Mouse (Mus musculus): Measurements from ENCODE around the gene Thrap3. TPM values are rescaled to one million over a fixed set of nuclear protein-coding genes. Genes with fewer than 3 reads are reported as not detected.
"Not testable (repeated sequence)": the region's sequence is repeated elsewhere in the genome, so short reads cannot be mapped to it uniquely, and the experiment has no call there.

Gene Thrap3
- polyA plus RNA-seq, 1 experiment = 133 TPM

DNA sequence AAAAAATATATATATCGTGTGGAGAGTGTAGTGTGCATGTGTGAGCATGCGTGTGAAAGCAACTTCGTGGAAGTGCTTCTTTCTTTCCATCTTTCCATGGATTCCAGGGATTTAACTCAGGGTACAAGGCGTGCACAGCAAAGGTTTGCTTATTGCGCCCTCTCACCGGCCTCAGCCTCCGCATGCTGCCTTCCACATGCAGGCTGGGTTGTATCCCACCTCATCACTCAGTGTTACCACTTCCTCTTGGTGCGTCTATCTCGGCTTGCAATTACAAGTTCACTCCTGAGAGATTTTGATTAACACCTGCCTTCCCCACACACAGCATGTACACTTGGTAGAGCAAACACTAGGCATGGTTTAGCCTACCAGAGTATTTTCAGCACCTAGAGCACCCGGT is 32.6 kb upstream of the Thrap3 start:
- DNase-seq (ENCODE audit: low read depth) = no peak
- no peak for TF ChIP-seq CTCF (IDR thresholded peaks at IDR 0.05; ENCODE audit: borderline replicate concordance, extremely low read depth, insufficient read depth, insufficient read length)
- TF ChIP-seq POLR2A (IDR thresholded peaks at IDR 0.05; ENCODE audit: borderline replicate concordance, extremely low read depth, insufficient read depth, insufficient read length, poor library complexity, severe bottlenecking) = no peak

GRCm38 (mm10) chr4:126234496-126235175 is 32.1 kb upstream of the Thrap3 start:
- DNase-seq (ENCODE audit: low read depth) = no peak
- TF ChIP-seq CTCF (IDR thresholded peaks at IDR 0.05; ENCODE audit: borderline replicate concordance, extremely low read depth, insufficient read depth, insufficient read length) (no peak), POLR2A (IDR thresholded peaks at IDR 0.05; ENCODE audit: borderline replicate concordance, extremely low read depth, insufficient read depth, insufficient read length, poor library complexity, severe bottlenecking) (no peak)

- DNase-seq (ENCODE audit: low read depth) = no peak
- TF ChIP-seq CTCF (IDR thresholded peaks at IDR 0.05; ENCODE audit: borderline replicate concordance, extremely low read depth, insufficient read depth, insufficient read length) (no peak), POLR2A (IDR thresholded peaks at IDR 0.05; ENCODE audit: borderline replicate concordance, extremely low read depth, insufficient read depth, insufficient read length, poor library complexity, severe bottlenecking) (no peak)
Observed at GRCm38 (mm10) chr4:126233676-126234308, 31.2 kb upstream of the Thrap3 start.

DNA sequence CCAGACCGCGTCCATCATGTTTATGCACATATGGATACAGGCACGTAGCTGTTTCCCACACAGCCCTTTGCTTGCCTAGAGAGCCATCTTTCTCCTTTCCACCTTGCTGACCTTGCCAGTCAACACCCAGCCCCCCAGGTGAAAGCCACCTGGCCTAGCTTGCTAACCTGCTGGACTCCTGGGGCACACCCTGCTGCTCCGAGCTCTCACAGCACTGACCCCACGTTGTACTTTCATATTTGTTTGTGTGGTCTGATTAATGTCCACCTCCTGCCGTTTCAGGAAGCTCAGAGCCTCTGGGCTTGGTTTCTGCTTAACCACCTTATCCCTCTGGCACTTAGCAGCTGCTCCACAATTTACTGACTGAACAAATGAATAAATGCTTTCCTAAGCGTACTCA is 27.3 kb upstream of the Thrap3 start:
- no peak for DNase-seq (ENCODE audit: low read depth)
- TF ChIP-seq POLR2A (IDR thresholded peaks at IDR 0.05; ENCODE audit: borderline replicate concordance, extremely low read depth, insufficient read depth, insufficient read length, poor library complexity, severe bottlenecking) (no peak), CTCF (IDR thresholded peaks at IDR 0.05; ENCODE audit: borderline replicate concordance, extremely low read depth, insufficient read depth, insufficient read length) (no peak)

DNA sequence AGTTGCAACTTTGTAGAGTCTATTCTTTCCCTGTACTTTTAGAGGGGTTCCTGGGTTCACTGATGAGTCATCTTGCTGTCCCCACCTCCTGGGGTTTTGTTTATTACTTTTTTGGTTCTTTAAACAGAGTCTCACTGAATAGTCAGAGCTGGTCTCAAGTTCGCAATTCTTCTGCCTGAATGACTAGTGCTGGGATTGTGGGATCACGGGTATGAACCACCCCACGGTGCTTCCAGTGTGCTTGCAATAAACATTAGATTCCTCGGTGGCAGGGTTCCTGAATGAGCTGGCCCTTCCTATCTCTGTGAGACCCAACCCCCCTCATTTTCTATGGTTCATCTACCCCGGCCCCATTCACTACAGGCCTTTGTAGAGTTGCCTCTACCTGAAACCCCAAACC is 25.6 kb upstream of the Thrap3 start:
- TF ChIP-seq POLR2A (IDR thresholded peaks at IDR 0.05; ENCODE audit: borderline replicate concordance, extremely low read depth, insufficient read depth, insufficient read length, poor library complexity, severe bottlenecking) (no peak), CTCF (IDR thresholded peaks at IDR 0.05; ENCODE audit: borderline replicate concordance, extremely low read depth, insufficient read depth, insufficient read length) (no peak)

DNA sequence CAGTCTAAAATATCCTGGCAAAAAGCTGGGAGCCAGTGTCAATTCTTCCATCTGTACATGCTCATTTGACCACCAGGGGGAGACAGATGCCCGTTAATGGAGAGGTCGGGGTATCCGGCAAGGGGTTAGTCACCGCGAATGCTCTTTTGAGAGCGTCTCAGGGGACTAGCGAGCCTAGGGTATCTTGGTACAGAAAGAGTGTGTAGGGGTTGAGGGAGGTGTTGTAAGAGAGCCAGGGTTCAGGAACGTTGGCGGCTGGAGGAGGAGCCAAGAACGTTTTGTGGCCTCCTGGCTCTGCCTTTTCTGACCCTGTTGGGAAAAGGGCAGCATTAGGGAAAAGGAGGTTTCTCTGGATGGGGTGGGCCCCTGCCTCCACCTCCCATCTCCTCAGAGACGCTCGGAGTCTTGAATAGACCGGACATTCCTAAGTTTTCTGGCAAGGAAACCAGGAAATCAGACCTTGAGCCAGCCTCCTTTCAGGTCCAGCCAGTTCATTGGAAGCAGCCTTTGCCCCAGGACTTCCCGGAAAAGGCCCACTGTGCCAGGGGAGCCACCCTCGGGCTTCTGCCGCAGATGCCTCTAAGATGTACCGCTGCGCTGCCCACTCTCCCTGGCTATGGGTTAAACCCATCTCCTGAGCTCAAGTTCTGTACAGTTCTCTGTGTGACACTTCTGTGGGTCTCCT is 24.7 kb upstream of the Thrap3 start:
- DNase-seq (ENCODE audit: low read depth) = peak; percentile 88

More for the DNA sequence above, 25.6 kb upstream of the Thrap3 start:
- DNase-seq (ENCODE audit: low read depth) = no peak

GRCm38 (mm10) chr4:126226640-126227039 is 24.1 kb upstream of the Thrap3 start:
- TF ChIP-seq POLR2A (IDR thresholded peaks at IDR 0.05; ENCODE audit: borderline replicate concordance, extremely low read depth, insufficient read depth, insufficient read length, poor library complexity, severe bottlenecking) (no peak), CTCF (IDR thresholded peaks at IDR 0.05; ENCODE audit: borderline replicate concordance, extremely low read depth, insufficient read depth, insufficient read length) (no peak)

More for the DNA sequence above, 24.7 kb upstream of the Thrap3 start:
- TF ChIP-seq CTCF (IDR thresholded peaks at IDR 0.05; ENCODE audit: borderline replicate concordance, extremely low read depth, insufficient read depth, insufficient read length) (peak; percentile 89), POLR2A (IDR thresholded peaks at IDR 0.05; ENCODE audit: borderline replicate concordance, extremely low read depth, insufficient read depth, insufficient read length, poor library complexity, severe bottlenecking) (no peak)

DNA sequence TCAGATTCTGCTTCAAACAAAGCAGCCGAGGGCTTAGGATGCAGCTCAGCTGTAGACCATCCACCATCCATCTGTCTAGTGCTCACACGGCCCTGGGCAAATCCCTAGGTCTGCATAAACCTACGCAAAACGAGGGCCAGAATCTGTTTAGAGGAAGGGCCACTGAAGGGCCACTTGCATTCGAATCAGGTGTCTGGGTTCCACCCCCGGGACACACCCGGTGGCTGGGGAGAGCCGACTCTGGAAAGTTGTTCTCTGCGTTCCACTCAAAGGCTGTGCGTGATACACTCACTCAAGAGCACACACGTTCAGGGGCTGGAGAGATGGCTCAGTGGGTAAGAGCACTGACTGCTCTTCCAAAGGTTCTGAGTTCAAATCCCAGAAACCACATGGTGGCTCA is 20.1 kb upstream of the Thrap3 start:
- no peak for DNase-seq (ENCODE audit: low read depth)
- TF ChIP-seq CTCF (IDR thresholded peaks at IDR 0.05; ENCODE audit: borderline replicate concordance, extremely low read depth, insufficient read depth, insufficient read length) = no peak

More at GRCm38 (mm10) chr4:126226640-126227039, 24.1 kb upstream of the Thrap3 start:
- DNase-seq (ENCODE audit: low read depth) = no peak

GRCm38 (mm10) chr4:126220045-126220444 is 17.5 kb upstream of the Thrap3 start:
- no peak for DNase-seq (ENCODE audit: low read depth)
- TF ChIP-seq POLR2A (IDR thresholded peaks at IDR 0.05; ENCODE audit: borderline replicate concordance, extremely low read depth, insufficient read depth, insufficient read length, poor library complexity, severe bottlenecking) = no peak
- no peak for TF ChIP-seq CTCF (IDR thresholded peaks at IDR 0.05; ENCODE audit: borderline replicate concordance, extremely low read depth, insufficient read depth, insufficient read length)

DNA sequence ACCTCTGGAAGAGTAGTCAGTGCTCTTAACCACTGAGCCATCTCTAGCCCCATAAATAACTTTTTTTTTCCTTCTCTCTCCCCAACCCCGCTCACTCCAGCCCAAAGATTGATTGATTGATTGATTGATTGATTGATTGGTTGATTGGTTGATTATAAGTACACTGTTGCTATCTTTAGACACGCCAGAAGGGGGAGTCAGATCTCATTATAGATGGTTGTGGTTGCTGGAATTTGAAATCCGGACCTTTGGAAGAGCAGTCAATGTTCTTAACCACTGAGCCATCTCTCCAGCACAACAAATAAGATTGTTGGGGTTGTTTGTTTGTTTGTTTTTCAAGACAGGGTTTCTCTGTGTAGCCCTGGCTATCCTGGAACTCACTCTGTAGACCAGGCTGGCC is 17.0 kb upstream of the Thrap3 start:
- not testable (repeated sequence) for DNase-seq (ENCODE audit: low read depth)

DNA sequence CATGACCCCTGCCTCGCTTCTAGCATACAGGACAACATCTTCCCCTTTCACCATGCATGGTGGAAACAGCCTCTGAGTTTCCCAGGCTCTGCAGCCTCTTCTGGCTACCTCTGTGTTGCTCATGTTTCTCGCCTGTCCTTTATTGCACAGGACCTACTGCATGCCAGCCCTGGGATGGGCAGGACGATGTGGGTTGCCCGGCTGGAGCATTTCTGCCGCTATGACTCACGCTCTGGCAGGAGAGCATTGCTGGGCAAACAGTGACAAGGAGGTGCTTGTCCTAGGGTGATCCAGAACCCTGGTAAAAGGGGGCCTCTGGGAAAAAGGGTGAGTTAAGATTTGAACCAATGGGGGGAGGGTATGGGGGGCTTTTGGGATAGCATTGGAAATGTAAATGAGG is 15.2 kb upstream of the Thrap3 start:
- no peak for DNase-seq (ENCODE audit: low read depth)

DNA sequence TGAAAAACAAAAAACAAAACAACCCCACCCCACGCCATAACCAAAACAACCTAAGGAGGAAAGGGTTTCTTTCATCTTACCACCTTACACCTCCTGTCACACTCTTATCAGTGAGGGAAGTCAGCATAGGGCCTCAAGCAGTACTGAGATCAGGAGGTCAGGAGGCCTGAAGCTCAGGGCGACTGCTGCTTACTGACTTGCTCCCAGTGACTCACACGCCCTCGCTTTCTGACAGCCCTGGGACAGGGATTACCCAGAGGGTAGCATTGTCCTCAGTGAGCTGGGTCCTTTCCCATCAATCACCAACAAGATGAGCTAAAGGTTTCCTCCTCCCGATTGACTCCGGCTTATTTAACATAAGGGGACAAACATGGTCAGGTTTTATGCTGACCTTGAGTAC is 4.5 kb upstream of the Thrap3 start:
- DNase-seq (ENCODE audit: low read depth) = no peak
- TF ChIP-seq POLR2A (IDR thresholded peaks at IDR 0.05; ENCODE audit: borderline replicate concordance, extremely low read depth, insufficient read depth, insufficient read length, poor library complexity, severe bottlenecking) (no peak), CTCF (IDR thresholded peaks at IDR 0.05; ENCODE audit: borderline replicate concordance, extremely low read depth, insufficient read depth, insufficient read length) (no peak)

More for the DNA sequence above, 15.2 kb upstream of the Thrap3 start:
- TF ChIP-seq CTCF (IDR thresholded peaks at IDR 0.05; ENCODE audit: borderline replicate concordance, extremely low read depth, insufficient read depth, insufficient read length) (no peak), POLR2A (IDR thresholded peaks at IDR 0.05; ENCODE audit: borderline replicate concordance, extremely low read depth, insufficient read depth, insufficient read length, poor library complexity, severe bottlenecking) (no peak)
